Mouse (Mus musculus) thymus, postnatal 0 days (tissue): ENCODE data around the gene Grik3. TPM values are rescaled to one million over a fixed set of nuclear protein-coding genes. Genes with fewer than 3 reads are reported as not detected.

Source experiments
- DNase-seq: peaks from one replicate; pipeline ENCODE4 v3.0.0-alpha.2; 2015; ENCODE audit warnings: low spot score
- polyA plus RNA-seq: library from polyadenylated mRNA; unstranded; fragments of >200 nt; fragmentation: Nextera tagmentation; extraction: Ambion mirVana; gene quantifications from 2 replicates; pipeline ENCODE4 v1.2.1, GENCODE M21; 2015

Grik3 gene
- polyA plus RNA-seq, 1 experiment from 2014 or later = 0.03 TPM

GRCm38 (mm10) chr4:125544947-125545767 lies 54.7 kb downstream of the Grik3 start:
- no peak for DNase-seq

GRCm38 (mm10) chr4:125545768-125546220 lies 55.3 kb downstream of the Grik3 start:
- DNase-seq = no peak

- no peak for DNase-seq
Measured at GRCm38 (mm10) chr4:125548190-125548589, 57.7 kb downstream of the Grik3 start.

GRCm38 (mm10) chr4:125553754-125554153 lies 63.3 kb downstream of the Grik3 start:
- DNase-seq = no peak

- DNase-seq = no peak
Measured at GRCm38 (mm10) chr4:125556405-125557308, 66.2 kb downstream of the Grik3 start.

GRCm38 (mm10) chr4:125559564-125559963 lies 69.1 kb downstream of the Grik3 start:
- no peak for DNase-seq

GRCm38 (mm10) chr4:125560806-125561205 lies 70.3 kb downstream of the Grik3 start:
- no peak for DNase-seq

GRCm38 (mm10) chr4:125563579-125563978 lies 73.1 kb downstream of the Grik3 start:
- DNase-seq = no peak

- no peak for DNase-seq
Measured at GRCm38 (mm10) chr4:125564008-125564710, 73.7 kb downstream of the Grik3 start.

GRCm38 (mm10) chr4:125565711-125566439 lies 75.4 kb downstream of the Grik3 start:
- DNase-seq = no peak

- no peak for DNase-seq
Measured at GRCm38 (mm10) chr4:125568210-125568609, 77.7 kb downstream of the Grik3 start.

- no peak for DNase-seq
Measured at GRCm38 (mm10) chr4:125571651-125572311, 81.3 kb downstream of the Grik3 start.

- DNase-seq = no peak
Measured at GRCm38 (mm10) chr4:125572312-125572663, 81.8 kb downstream of the Grik3 start.

- no peak for DNase-seq
Measured at GRCm38 (mm10) chr4:125573000-125573399, 82.5 kb downstream of the Grik3 start.

- DNase-seq = no peak
Measured at GRCm38 (mm10) chr4:125573951-125574675, 83.6 kb downstream of the Grik3 start.

GRCm38 (mm10) chr4:125580336-125580735 lies 89.8 kb downstream of the Grik3 start:
- no peak for DNase-seq

- no peak for DNase-seq
Measured at GRCm38 (mm10) chr4:125583272-125583671, 92.8 kb downstream of the Grik3 start.

- no peak for DNase-seq
Measured at GRCm38 (mm10) chr4:125583935-125584334, 93.4 kb downstream of the Grik3 start.

GRCm38 (mm10) chr4:125584676-125585075 lies 94.2 kb downstream of the Grik3 start:
- no peak for DNase-seq

- no peak for DNase-seq
Measured at GRCm38 (mm10) chr4:125587577-125587976, 97.1 kb downstream of the Grik3 start.
